Mouse (Mus musculus) kidney, postnatal 25 days (tissue): ENCODE results near the gene Hes2.

ENCODE experiments used
- DNase-seq, 2 experiments: peaks; one replicate each; pipeline ENCODE4 v3.0.0; 2021; ENCODE audit warnings: mixed read lengths in 2 of 2

Gene Hes2

GRCm38 (mm10) chr4:152186205-152187082, 27.8 kb downstream of the Hes2 start:
- no peak for DNase-seq

- DNase-seq = no peak
These were observed 28.5 kb downstream of the Hes2 start for GRCm38 (mm10) chr4:152187142-152187541.

GRCm38 (mm10) chr4:152188651-152189050, 30.0 kb downstream of the Hes2 start:
- no peak for DNase-seq

GRCm38 (mm10) chr4:152189071-152189470, 30.4 kb downstream of the Hes2 start:
- no peak for DNase-seq

- DNase-seq = no peak
These were observed 31.0 kb downstream of the Hes2 start for GRCm38 (mm10) chr4:152189691-152190090.

- no peak for DNase-seq
These were observed 31.5 kb downstream of the Hes2 start for GRCm38 (mm10) chr4:152190096-152190653.

- DNase-seq = no peak
These were observed 32.0 kb downstream of the Hes2 start for GRCm38 (mm10) chr4:152190701-152191100.

- no peak for DNase-seq
These were observed 33.9 kb downstream of the Hes2 start for GRCm38 (mm10) chr4:152192569-152192968.

- DNase-seq = peak; percentile 21 to 66
These were observed 36.0 kb downstream of the Hes2 start for GRCm38 (mm10) chr4:152194476-152195175.

GRCm38 (mm10) chr4:152196276-152196675, 37.6 kb downstream of the Hes2 start:
- DNase-seq = peak in 1 of 2 experiments; percentile 2

- no peak for DNase-seq
These were observed 38.9 kb downstream of the Hes2 start for GRCm38 (mm10) chr4:152197545-152197944.

GRCm38 (mm10) chr4:152199617-152200016, 41.0 kb downstream of the Hes2 start:
- DNase-seq = no peak

- no peak for DNase-seq
These were observed 42.8 kb downstream of the Hes2 start for GRCm38 (mm10) chr4:152201492-152201891.

GRCm38 (mm10) chr4:152202418-152202817, 43.8 kb downstream of the Hes2 start:
- peak in 1 of 2 experiments; percentile 23 for DNase-seq

- no peak for DNase-seq
These were observed 44.2 kb downstream of the Hes2 start for GRCm38 (mm10) chr4:152202905-152203304.

GRCm38 (mm10) chr4:152204663-152205062, 46.0 kb downstream of the Hes2 start:
- no peak for DNase-seq

GRCm38 (mm10) chr4:152206199-152206598, 47.5 kb downstream of the Hes2 start:
- no peak for DNase-seq

- DNase-seq = no peak
These were observed 51.0 kb downstream of the Hes2 start for GRCm38 (mm10) chr4:152209623-152210022.
